Comparison of ENCODE assay signal across 12 mouse cellular contexts in genomic region chr7:91423784-91424183, GRCm38 (mm10).
"Had no signal": no experiment of that assay in that cellular context is flagged by ENCODE, and none has a peak within 500 bp of the region (broad histone marks: within the 10 kb centered on the region; RNA-seq: fewer than 3 reads in every experiment).

No protein-coding gene starts in this region.

- H3K27me3 ChIP-seq: limb, embryonic 12.5 days; midbrain, embryonic 12.5 days; stomach, embryonic 15.5 days had no signal

- H3K9ac ChIP-seq: limb, embryonic 12.5 days; liver, embryonic 14.5 days; midbrain, embryonic 12.5 days; stomach, embryonic 15.5 days had no signal

- ATAC-seq: midbrain, embryonic 16.5 days had no signal

- DNase-seq: kidney, adult 9 months; kidney, postnatal 14 days; layer of hippocampus, postnatal 36 days; lung, adult 18-20 months; right cerebral cortex, postnatal 14 days; thymus, adult 2 months; thymus, postnatal 36 days had no signal

- H3K4me2 ChIP-seq: limb, embryonic 12.5 days; midbrain, embryonic 12.5 days; stomach, embryonic 15.5 days had no signal

- H3K27ac ChIP-seq: limb, embryonic 12.5 days; liver, embryonic 14.5 days; midbrain, embryonic 12.5 days; stomach, embryonic 15.5 days had no signal

- H3K9me3 ChIP-seq: limb, embryonic 12.5 days; midbrain, embryonic 12.5 days; stomach, embryonic 15.5 days had no signal

- H3K36me3 ChIP-seq: limb, embryonic 12.5 days; midbrain, embryonic 12.5 days; stomach, embryonic 15.5 days had no signal

- H3K4me3 ChIP-seq: limb, embryonic 12.5 days; midbrain, embryonic 12.5 days; stomach, embryonic 15.5 days had no signal

- H3K4me1 ChIP-seq: limb, embryonic 12.5 days; midbrain, embryonic 12.5 days; stomach, embryonic 15.5 days had no signal
